Mouse (Mus musculus) forebrain, embryonic 12.5 days (tissue): ENCODE data around the gene Ifitm2. TPM values are rescaled to one million over a fixed set of nuclear protein-coding genes. Genes with fewer than 3 reads are reported as not detected.

Experiments
- ATAC-seq: fragments of 200-750 bp; cut with Nextera tagmentation; 2 replicates; pipeline ENCODE4 v1.8.0; 2017; ENCODE audit warnings: moderate TSS enrichment; ENCODE audit not compliant: low FRiP score
- H3K27ac ChIP-seq: fragments of 300-500 bp; sonication (generic); 2 replicates; pipeline ENCODE4 v1.5.1; 2016; ENCODE audit warnings: mild to moderate bottlenecking
- H3K27me3 ChIP-seq: fragments of 300-500 bp; sonication (generic); 2 replicates; pipeline ENCODE4 v1.6.1; 2016; ENCODE audit warnings: mild to moderate bottlenecking
- H3K36me3 ChIP-seq: fragments of 300-500 bp; sonication (generic); replicated peaks from 2 replicates; pipeline ENCODE4 v1.6.1; 2016; ENCODE audit warnings: mild to moderate bottlenecking
- H3K4me1 ChIP-seq: fragments of 300-500 bp; sonication (generic); 2 replicates; pipeline ENCODE4 v1.6.1; 2016
- H3K4me2 ChIP-seq: fragments of 300-500 bp; sonication (generic); 2 replicates; pipeline ENCODE4 v1.6.1; 2016; ENCODE audit warnings: mild to moderate bottlenecking, moderate library complexity
- H3K4me3 ChIP-seq: fragments of 300-500 bp; sonication (generic); replicated peaks from 2 replicates; pipeline ENCODE4 v1.5.1; 2016; ENCODE audit warnings: mild to moderate bottlenecking
- H3K9ac ChIP-seq: fragments of 300-500 bp; sonication (generic); 2 replicates; pipeline ENCODE4 v1.6.1; 2016; ENCODE audit warnings: mild to moderate bottlenecking
- H3K9me3 ChIP-seq: fragments of 300-500 bp; sonication (generic); 2 replicates; pipeline ENCODE4 v1.6.1; 2016
- WGBS: fragments of 180-500 bp; shearing (Covaris S2); methylation state at CpG from one replicate; pipeline ENCODE4 v1.1.7; 2016; 5-methylcytosine and 5-hydroxymethylcytosine counted together
- polyA plus RNA-seq: library from polyadenylated mRNA; unstranded; fragments of >200 nt; fragmentation: Nextera tagmentation; extraction: Ambion mirVana; gene quantifications from 2 replicates; pipeline ENCODE4 v1.2.1, GENCODE M21; 2016

The Ifitm2 gene
- polyA plus RNA-seq, 1 experiment from 2014 or later, result 217 TPM

- Histone ChIP-seq H3K36me3 (no peaks in the 10 kb centered on the region), H3K4me1 (peaks cover 16% of the 10 kb centered on the region), H3K9me3 (no peaks in the 10 kb centered on the region), H3K4me2 (no peak overlapping the region), H3K27ac (no peak overlapping the region), H3K4me3 (no peak overlapping the region), H3K9ac (no peak overlapping the region), H3K27me3 (peaks cover 4% of the 10 kb centered on the region; the same call in 1 of the 2 replicates)
- no peak for ATAC-seq
- WGBS, result 26% methylated on average over 2 of the region's 2 CpGs
Observed at GRCm38 (mm10) chr7:140938896-140939295, 16.9 kb downstream of the Ifitm2 start.

- Histone ChIP-seq H3K9ac (no peak overlapping the region), H3K4me1 (peaks cover 16% of the 10 kb centered on the region), H3K27ac (no peak overlapping the region), H3K36me3 (no peaks in the 10 kb centered on the region), H3K9me3 (no peaks in the 10 kb centered on the region), H3K4me3 (no peak overlapping the region), H3K27me3 (peaks cover 4% of the 10 kb centered on the region; the same call in 1 of the 2 replicates), H3K4me2 (no peak overlapping the region)
- ATAC-seq, result no peak
- 45% methylated on average over 3 of the region's 3 CpGs for WGBS
Observed at GRCm38 (mm10) chr7:140938436-140938835, 17.4 kb downstream of the Ifitm2 start.

- Histone ChIP-seq H3K4me1 (peaks cover 13% of the 10 kb centered on the region), H3K27ac (no peak overlapping the region), H3K9ac (no peak overlapping the region), H3K4me2 (no peak overlapping the region), H3K36me3 (no peaks in the 10 kb centered on the region), H3K4me3 (no peak overlapping the region), H3K27me3 (peaks cover 41% of the 10 kb centered on the region), H3K9me3 (no peaks in the 10 kb centered on the region)
- WGBS, result 92% methylated on average over 6 of the region's 6 CpGs
- no peak for ATAC-seq
Observed at GRCm38 (mm10) chr7:140927181-140927580, 28.6 kb downstream of the Ifitm2 start.

GRCm38 (mm10) chr7:140923070-140923775 lies 32.6 kb downstream of the Ifitm2 start:
- whole genome bisulfite sequencing, result 19% methylated on average over 30 of the region's 30 CpGs
- Histone ChIP-seq H3K36me3 (no peaks in the 10 kb centered on the region), H3K4me2 (peak overlapping the region; percentile 90), H3K9me3 (no peaks in the 10 kb centered on the region), H3K27ac (no peak overlapping the region), H3K27me3 (peaks cover 77% of the 10 kb centered on the region), H3K4me3 (peak overlapping the region; percentile 46), H3K4me1 (peaks cover 17% of the 10 kb centered on the region), H3K9ac (peak overlapping the region; percentile 48; the same call in 1 of the 2 replicates)
- no peak for ATAC-seq

GRCm38 (mm10) chr7:140922398-140923069 lies 33.3 kb downstream of the Ifitm2 start:
- H3K27me3 ChIP-seq, result peaks cover 77% of the 10 kb centered on the region
- H3K9me3 ChIP-seq, result no peaks in the 10 kb centered on the region
- ATAC-seq, result peak; percentile 49; the same call in 1 of the 2 replicates
- peak overlapping the region; percentile 46 for H3K4me3 ChIP-seq
- no peak overlapping the region for H3K27ac ChIP-seq
- H3K4me1 ChIP-seq, result peaks cover 17% of the 10 kb centered on the region
- WGBS, result under 1% methylated on average over 49 of the region's 49 CpGs
- peak overlapping the region; percentile 48 for H3K9ac ChIP-seq
- no peaks in the 10 kb centered on the region for H3K36me3 ChIP-seq
- H3K4me2 ChIP-seq, result peak overlapping the region; percentile 90

GRCm38 (mm10) chr7:140921225-140921975 lies 34.4 kb downstream of the Ifitm2 start:
- H3K9ac ChIP-seq, result no peak overlapping the region
- H3K4me1 ChIP-seq, result peaks cover 17% of the 10 kb centered on the region
- no peaks in the 10 kb centered on the region for H3K36me3 ChIP-seq
- no peak overlapping the region for H3K27ac ChIP-seq
- H3K27me3 ChIP-seq, result peaks cover 77% of the 10 kb centered on the region
- no peak for ATAC-seq
- 29% methylated on average over 22 of the region's 22 CpGs for WGBS
- peak overlapping the region; percentile 90 for H3K4me2 ChIP-seq
- no peak overlapping the region for H3K4me3 ChIP-seq
- no peaks in the 10 kb centered on the region for H3K9me3 ChIP-seq

GRCm38 (mm10) chr7:140920418-140921029 lies 35.3 kb downstream of the Ifitm2 start, which contains the start of gene Nlrp6:
Gene Nlrp6 (plus strand): TSS chr7:140920902.
- Histone ChIP-seq H3K36me3 (no peaks in the 10 kb centered on the region), H3K4me1 (peaks cover 17% of the 10 kb centered on the region), H3K27ac (no peak within 1 kb of the TSS), H3K9ac (no peak within 1 kb of the TSS), H3K4me3 (no peak within 1 kb of the TSS), H3K27me3 (peaks cover 72% of the 10 kb centered on the region), H3K4me2 (peak within 1 kb of the TSS; percentile 90; the same call in 1 of the 2 replicates), H3K9me3 (no peaks in the 10 kb centered on the region)
- 82% methylated on average over 8 of the region's 8 CpGs for WGBS
- ATAC-seq, result no peak

GRCm38 (mm10) chr7:140919911-140920310 lies 35.9 kb downstream of the Ifitm2 start:
- peaks cover 17% of the 10 kb centered on the region for H3K4me1 ChIP-seq
- H3K36me3 ChIP-seq, result no peaks in the 10 kb centered on the region
- H3K4me2 ChIP-seq, result no peak overlapping the region
- no peaks in the 10 kb centered on the region for H3K9me3 ChIP-seq
- no peak overlapping the region for H3K9ac ChIP-seq
- WGBS, result 80% methylated on average over 4 of the region's 4 CpGs
- no peak overlapping the region for H3K27ac ChIP-seq
- H3K4me3 ChIP-seq, result no peak overlapping the region
- ATAC-seq, result no peak
- peaks cover 66% of the 10 kb centered on the region for H3K27me3 ChIP-seq

GRCm38 (mm10) chr7:140914031-140914690 lies 41.6 kb downstream of the Ifitm2 start:
- no peak for ATAC-seq

GRCm38 (mm10) chr7:140912846-140913482 lies 42.8 kb downstream of the Ifitm2 start:
- H3K4me1 ChIP-seq, result peaks cover 4% of the 10 kb centered on the region; the same call in 1 of the 2 replicates
- no peaks in the 10 kb centered on the region for H3K36me3 ChIP-seq
- 86% methylated on average over 5 of the region's 5 CpGs for WGBS

More at GRCm38 (mm10) chr7:140914031-140914690, 41.6 kb downstream of the Ifitm2 start:
- Histone ChIP-seq H3K27ac (no peak overlapping the region), H3K4me2 (no peak overlapping the region), H3K36me3 (no peaks in the 10 kb centered on the region), H3K4me3 (no peak overlapping the region), H3K27me3 (peaks cover 8% of the 10 kb centered on the region), H3K9me3 (no peaks in the 10 kb centered on the region), H3K9ac (no peak overlapping the region), H3K4me1 (no peaks in the 10 kb centered on the region)
- 88% methylated on average over 8 of the region's 8 CpGs for WGBS

GRCm38 (mm10) chr7:140912293-140912692 lies 43.5 kb downstream of the Ifitm2 start:
- Histone ChIP-seq H3K4me1 (peaks cover 4% of the 10 kb centered on the region; the same call in 1 of the 2 replicates), H3K9ac (no peak overlapping the region; the same call in 1 of the 2 replicates), H3K9me3 (no peaks in the 10 kb centered on the region), H3K27ac (no peak overlapping the region), H3K4me3 (no peak overlapping the region), H3K36me3 (no peaks in the 10 kb centered on the region), H3K27me3 (no peaks in the 10 kb centered on the region; the same call in 1 of the 2 replicates), H3K4me2 (no peak overlapping the region)
- no peak for ATAC-seq
- WGBS, result 75% methylated on average over 3 of the region's 3 CpGs

More at GRCm38 (mm10) chr7:140912846-140913482, 42.8 kb downstream of the Ifitm2 start:
- ATAC-seq, result no peak
- H3K9me3 ChIP-seq, result no peaks in the 10 kb centered on the region
- no peak overlapping the region for H3K4me3 ChIP-seq
- no peak overlapping the region for H3K4me2 ChIP-seq
- peaks cover under 1% of the 10 kb centered on the region; the same call in 1 of the 2 replicates for H3K27me3 ChIP-seq
- H3K9ac ChIP-seq, result no peak overlapping the region
- H3K27ac ChIP-seq, result no peak overlapping the region
